Mouse (Mus musculus) kidney, postnatal 10 days (tissue): ENCODE measurements around the gene Calr.

Source experiments
- DNase-seq: peaks from one replicate; pipeline ENCODE4 v3.0.0; 2021; ENCODE audit warnings: mixed read lengths

The Calr gene

DNA sequence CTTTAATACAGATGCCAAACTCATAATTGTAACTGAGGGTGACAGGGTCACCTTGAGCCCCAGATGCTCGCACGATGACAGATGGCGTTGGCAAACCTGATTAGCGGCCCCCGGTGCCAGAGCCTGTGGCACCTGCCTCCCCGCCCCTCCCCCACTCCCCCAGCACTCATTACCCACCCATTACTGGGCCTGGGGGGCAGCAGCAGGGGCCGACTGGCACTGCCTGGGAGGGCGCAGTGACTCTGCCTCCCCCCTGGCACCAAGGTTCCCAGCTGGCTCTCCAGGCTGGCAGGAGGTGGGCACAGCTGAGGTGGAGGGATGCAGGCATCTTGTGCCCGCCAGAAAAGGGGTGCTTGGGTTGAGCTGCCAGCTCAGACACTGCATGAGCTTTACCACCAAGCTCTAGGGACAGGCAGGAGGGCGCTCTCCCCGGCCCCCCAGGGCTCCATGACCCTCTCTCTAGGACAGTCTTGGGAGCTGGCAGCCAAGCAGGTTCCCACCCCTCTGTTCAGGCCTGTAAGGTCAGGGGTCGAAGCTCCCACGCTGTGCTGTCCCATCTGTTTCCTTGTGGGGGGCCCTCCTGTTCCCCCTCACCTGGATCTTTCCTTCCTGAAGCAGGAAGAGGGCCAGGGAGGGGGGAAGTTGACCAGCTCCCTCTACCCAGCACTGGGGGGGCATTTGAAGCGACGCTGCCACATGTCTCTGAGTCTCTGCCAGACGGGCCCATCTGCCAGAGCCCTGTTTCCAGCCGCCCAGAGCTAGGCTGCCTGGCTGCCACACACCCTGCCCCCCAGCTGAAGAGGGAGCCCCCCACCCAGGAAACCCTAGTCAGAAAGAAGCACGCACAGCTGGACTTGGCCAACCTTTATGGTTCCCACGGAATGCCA lies 31.9 kb downstream of the Calr start:
- DNase-seq = peak; percentile 26

DNA sequence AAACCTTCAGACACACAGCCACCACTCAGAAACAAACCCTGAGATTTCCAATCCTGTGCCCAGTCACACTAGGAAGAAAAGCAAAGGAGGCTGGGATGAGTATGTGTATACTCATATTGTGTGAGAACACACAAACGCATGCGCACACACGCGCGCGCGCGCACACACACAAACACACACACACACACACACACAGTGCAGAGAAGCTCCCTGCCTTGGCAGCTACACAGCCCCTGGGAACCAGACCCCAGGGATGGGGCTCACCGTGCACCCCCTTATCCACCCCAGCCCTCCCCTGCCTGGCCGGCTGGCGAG lies 32.5 kb downstream of the Calr start:
- DNase-seq = no peak

DNA sequence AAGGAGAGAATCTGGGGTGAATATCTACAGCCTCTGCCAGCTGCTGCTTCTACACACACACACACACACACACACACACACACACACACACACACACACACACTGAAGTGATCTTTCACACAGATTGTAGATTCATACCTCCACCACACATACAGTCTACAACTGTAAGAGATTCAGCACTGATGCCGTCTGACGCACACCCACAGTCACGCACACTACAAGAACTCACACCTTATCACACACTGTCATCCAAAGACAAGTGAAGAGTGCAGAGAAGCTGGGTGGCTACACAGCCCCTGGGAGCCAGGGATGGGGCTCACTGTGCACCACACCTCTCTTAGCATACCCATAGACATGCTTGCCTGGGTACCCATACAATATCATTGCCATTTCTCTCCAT lies 32.9 kb downstream of the Calr start:
- DNase-seq = no peak

DNA sequence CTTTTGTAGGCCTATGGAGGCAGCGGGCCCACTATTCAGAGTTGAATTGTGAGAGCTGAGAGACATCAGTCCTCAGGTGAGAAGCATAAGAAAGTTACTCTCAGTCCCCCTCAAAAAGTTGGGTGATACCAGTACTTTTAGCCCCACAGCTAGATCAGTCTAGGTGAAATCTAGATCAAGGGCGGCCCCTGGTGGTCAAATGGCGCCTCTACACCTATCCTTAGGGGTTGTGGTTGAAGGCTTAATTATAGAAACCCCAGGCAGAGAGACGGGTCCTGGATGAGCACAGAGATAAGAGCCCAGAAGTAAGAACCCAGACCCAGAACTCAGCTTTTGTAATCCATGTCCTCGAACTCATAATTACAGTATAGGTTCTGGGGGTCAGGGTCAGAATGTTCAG lies 33.7 kb downstream of the Calr start:
- DNase-seq = peak; percentile 91

DNA sequence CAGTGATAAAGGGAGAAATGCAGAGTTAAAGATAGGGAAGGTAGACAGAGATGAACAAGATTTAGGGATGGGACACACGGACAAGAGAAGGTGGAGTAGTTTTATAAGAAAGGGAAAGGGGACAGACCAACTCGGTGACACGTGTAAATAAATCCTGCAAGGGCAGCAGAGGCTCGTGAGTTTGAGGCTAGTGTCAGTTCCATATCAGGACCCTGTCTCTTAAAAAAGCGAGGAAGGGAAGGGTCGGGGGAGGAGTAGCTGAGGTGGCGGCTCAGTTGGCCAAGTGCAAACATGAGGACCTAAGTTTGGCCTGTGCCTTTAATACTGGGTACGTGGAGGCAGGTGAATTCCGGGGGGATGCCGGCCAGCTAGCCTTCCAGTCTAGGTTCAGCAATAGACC lies 35.4 kb downstream of the Calr start:
- no peak for DNase-seq

DNA sequence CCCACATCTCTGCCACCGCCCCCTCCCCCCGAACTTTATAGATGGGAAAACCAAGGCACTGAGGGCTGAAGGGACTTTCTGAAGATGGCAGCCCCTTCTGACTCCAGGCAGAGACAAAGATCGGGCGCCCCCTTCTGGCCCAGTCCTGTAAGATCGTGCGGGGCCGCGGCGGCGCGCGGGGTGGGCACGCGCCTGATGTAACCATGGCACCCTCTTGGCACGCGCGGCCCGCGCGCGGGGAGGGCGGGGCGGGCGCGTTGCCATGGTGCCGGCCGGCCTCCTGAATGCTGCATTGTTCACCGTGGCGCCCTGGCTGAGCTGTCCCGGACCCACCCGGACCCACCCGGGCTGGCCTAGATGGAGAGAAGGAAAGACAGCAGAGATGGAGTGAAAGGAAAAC lies 35.8 kb downstream of the Calr start:
- peak; percentile 95 for DNase-seq

DNA sequence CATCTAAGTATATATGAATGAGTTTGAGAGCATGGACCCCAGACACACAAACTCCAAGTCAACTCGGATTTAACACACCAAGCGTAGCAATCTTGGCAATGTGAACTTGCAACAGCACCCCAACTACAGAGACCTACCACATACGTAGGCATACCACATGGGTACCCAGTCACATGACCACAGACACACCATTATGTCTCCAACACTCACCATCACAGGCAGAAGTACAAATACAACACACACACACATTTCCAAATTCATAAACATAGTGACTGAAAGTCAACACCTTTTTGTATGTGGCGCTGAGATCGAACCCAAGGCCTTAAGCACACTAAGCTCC lies 36.8 kb downstream of the Calr start:
- DNase-seq = no peak

DNA sequence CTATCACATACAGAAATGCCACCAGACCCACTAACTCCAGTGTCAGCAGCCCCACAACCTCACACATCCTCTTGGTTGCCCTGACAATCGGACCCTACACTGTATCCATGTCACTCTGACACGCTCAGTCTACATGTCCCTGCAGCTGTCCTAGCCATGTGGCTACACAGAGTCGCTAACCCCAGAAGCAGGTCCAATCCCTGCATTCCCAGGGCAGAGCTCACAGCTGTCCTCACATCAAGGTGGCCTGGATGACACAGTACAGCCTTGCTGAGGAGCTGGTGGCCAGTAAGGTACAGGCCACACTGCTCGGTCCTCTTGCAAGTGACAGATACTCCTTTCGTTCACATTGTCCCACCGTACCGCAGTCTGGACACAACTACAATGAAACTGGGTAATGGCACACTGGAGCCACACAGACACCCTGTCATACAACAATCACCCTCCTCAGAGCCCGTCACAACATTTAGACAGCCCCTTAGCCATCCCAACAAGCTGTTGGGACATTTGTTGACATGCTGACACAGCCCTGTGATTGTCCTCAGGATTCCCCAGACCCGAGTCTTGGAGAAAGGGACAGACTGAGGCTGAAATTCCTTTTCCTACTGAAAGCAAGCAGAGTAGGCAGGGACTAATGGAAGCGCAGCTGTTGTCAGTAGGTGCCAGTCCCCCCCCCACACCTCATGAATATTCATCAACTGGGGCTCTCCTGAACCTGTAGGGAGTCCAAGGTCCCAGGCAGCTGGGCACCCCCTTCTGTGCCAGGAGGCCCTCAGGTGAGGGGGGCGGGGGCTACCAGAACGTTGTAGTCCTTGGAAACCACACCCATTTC lies 37.4 kb downstream of the Calr start:
- DNase-seq = no peak

DNA sequence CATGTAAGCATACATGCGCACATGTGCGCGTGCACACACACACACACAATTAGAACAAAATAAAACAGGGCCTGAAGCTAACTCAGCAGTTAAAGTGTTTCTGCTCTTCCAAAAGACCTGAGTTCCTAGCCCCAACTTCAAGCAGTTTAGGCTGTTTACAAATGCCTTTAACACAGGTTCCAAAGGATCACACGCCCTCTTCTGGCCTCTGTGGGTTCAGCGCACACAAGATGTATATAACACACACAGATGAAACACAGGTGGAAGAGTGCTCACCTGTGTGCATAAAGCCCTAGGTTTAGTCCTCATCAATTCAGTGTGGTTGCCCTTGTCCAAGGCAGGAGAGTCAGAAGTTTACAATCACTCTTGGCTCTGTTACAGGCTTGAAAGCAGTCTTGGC lies 40.7 kb downstream of the Calr start:
- DNase-seq = no peak

DNA sequence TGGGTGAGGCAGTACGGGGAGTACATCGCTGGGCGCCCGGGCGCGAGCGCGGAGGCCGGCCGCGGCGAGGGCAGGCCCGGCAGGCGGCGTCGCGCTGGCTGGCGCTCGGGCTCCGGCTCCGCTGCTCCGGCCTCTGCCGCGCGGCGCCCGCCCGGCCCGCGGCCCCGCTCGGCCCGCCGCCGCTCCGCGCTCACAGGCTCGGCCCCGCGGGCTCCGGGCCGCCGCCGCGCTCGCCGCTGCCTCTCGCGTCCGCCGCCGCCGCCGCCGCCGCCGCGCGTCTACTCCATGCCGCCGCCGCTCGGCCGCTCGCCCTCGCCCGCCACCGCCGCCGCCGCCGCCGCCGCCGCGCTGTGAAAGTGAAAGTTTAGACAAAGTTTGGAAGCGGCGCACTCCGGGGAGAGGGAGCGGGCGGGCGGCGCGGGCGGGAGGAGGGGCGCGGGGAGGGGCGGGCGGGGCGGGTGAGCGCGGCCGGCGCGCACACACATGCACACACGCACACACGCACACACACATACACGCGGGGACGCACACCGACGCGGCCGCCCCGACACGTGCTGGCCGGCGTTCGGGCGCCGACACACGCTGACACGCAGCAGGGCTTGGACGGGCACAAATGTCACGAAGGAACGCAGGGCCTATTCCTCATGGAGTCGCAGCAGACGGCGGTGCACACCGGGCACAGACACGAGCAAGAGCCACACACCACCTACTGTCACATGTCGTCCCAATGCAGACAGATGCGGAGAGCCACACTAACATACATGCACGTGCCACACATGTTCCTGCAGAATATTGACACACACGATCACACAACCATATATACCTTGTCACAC lies 46.5 kb downstream of the Calr start, which contains the start of gene Nfix:
Nfix (minus strand) TSS at position 346 of the 833 bp plus-strand sequence.
- peak; percentile 84 for DNase-seq

DNA sequence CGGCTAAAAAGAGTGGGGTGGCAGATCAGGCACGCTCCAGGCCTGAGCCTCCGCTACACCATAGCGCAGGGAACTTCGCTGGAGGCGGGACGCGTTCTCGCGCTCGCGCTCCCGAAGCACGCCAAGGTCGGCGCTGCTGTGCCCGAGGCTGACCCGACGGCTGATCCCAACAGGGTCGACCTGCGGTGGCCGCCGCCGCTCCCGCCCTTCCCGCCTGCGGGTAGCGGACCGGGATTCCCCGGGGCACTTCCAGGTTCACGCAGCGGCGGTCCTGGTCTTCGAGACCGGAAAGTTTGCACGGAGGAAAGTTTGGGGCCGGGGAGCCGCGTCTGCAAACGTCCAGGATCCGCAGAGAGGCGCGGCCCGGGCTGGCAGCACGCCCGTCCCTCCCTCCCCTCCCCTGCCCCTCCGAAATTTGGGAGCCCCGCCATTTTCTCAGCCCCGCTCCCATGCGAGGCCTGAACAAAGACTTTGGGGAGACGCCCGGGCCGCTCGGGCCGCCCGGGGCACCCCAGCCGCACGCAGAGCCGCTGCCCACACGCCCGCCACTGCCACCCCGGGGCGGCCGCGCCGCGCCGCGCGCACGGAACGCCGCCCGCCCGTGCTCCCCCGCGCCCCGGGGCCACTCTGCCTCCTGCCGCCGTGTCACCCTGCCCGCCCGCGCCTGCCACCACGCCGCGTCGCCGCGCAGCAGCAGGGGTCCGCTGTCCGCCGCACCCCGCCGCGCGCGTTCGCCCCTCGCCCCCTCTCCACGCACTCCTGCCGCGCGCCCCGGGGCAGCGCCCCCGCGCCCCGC lies 47.4 kb downstream of the Calr start:
- DNase-seq = peak; percentile 77

DNA sequence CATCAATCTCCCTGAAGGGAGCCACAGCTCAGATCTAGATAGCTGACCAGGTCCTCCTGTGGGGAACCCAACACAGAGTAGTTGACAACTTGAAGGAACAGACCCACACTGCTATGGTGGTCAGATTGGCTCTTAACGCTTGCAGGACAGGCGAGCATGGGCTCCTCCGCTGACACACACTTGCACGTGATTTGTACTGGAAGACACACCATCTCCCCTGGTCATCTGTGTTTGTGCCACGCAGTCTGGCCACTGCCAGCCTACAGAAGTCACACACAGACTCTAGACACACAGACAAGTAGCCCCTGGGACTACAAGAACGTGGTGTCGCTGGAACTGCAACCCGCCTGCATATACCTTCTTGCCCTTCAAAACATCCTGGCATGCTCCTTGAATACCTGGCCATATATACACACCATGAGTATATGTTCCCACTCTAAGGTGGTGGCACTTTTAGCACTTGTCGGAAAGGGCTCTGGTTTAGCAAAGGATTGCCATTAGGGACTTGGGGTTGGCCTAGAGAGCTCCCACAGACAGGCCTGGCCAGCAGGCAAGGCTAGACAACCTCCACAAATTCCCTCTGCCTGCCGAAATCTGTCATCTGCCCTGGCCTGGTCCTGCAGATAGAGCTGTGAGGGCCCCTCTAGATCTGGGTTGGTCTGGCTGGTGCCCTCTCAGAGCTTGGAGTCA lies 48.1 kb downstream of the Calr start:
- DNase-seq = no peak

DNA sequence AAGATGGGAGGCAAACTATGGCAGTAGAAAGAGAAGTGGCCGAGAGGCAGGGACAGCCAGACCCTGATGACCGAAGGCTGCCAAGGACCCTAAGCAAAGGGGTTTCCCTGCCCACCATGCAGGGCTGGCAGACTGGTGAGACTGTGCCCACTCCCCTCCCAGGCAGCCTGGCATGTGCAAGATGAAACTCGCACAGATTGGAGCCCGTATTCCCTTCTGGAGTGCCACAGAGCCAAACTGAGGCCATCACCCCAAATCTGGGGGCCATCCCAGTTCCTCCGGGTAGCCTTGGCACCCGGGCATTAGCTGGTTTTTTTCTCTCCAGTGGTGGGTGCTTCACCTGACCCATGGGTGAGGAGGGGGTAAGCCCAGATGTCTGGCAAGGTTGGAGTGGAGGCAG lies 48.8 kb downstream of the Calr start:
- DNase-seq = no peak

DNA sequence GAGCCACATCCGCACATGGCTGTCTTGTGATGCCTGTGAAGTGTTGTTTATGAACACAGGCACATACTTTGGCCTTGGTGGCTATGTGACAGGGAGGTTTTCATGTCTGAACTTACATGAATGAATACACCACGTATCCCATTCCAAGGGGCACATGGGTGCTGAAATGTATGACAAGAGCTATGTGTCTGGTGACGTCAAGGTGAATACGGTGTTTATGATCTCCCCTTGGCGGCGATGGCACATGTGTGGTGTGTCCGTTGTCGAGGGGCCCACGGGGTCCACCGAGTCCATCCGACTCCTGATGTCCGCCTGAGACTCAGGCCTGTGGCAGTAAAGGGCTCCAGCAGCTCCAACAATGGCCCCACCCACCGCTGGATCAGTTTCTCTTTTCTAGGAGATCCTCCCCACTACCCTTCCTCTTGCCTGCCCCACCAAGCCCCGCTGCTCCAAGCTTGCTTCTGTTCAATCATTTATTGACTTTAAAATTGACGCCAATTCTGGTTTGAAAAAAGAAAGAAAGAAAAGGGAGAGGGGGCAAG lies 49.4 kb downstream of the Calr start:
- DNase-seq = peak; percentile 25

DNA sequence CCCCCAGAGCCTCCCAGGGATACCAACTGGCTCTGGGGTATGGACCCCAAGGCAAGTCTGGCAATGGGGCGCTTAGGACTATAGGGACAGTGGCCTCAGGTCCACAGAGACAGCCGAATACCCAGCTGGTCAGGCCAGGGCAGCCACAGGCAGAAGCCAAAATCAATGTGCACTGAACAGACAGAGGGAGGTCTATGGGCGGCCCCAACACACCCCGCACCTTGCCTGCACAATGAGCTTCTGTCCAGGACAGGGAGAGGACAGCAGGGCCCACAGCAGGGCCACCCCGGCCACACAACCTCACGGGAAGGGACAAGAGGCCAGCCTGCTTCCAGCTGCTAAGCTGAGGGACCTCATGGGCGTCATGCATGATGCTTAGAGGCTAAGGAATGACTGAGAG lies 52.2 kb downstream of the Calr start:
- DNase-seq = peak; percentile 49

DNA sequence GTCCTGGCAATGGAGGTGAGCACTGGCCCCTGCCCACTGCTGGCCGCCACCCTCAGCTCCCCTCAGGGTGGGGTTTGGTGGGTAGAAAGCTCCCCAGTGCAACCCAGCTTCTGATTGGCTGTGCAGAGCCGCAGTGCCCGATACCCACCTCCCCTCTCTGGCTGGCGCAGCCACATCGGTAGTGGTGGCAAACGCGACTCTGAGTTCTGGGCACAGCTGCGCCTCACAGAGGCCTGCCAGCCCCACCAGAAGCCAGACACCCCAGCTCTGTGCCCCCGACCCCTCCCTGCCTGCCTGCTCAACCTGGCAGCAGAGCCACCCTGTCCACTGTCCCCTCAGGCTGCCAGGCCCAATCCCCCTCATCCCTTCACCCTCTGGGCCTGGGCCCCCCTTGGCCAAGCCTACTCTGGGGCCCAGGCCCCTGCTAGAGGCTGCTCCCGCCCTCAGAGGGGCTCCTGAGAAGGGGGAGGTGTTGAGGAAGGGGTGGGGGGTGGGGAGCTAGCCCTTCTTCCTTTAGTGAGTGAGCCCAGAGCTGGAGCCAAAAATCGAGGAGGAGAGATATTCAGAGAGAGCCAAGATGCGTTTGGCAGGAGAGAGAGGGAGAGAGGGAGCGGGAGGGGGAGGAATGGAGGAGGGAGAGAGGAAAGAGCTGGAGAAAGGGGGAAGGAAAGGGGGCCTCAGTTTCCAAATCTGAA lies 52.8 kb downstream of the Calr start:
- peak; percentile 66 for DNase-seq

DNA sequence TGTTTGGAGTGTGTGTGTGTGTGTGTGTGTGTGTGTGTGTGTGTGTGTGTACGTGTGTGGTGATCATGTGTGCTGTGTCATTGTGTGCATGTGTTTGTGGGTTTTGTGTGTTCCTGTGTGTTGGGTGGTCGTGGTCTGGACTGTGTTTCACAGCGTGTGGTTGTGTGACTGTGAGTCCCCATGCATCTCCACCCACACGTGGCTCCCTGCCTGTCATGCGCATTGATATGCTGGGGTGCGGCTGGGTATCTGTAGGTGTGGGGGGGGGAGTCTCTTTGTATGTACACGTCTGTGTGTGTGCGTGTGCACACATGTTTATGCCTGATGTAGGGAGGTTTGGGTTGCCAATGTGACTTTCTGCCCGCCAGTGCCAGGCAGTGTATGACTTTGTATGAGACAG lies 53.6 kb downstream of the Calr start:
- DNase-seq = no peak

DNA sequence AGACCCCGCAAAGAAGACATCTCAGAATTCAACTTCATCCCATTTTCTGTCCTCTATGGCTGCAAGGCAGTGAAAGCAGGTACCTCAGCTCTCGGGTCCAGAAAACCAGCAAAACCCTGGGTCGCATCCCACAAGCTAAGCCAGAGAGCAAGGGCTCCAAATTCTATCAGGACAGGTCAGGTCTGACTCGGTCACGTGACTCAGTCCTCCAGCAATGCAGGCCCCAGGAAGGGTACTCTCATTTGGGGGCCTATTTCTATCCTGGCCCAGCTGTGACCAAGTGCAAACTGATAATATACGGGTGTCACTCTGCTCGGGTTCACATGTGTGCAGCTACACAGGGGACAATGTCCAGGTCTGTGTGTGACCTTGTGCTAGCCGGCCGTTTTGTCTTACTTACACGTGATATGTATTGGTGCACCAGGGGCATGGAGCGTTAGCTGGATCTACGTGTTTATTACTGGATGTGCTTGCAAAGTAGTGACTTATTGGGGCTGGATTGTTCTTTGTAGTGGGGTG lies 54.2 kb downstream of the Calr start:
- DNase-seq = no peak
